Mouse (Mus musculus): ENCODE results near the gene Lrrfip1.
A peak's percentile ranks its signal among the peaks of the same experiment; 100 is the strongest.

The Lrrfip1 gene

GRCm38 (mm10) chr1:91053218-91054073, 54.9 kb downstream of the Lrrfip1 start:
- peak; percentile 44 to 50 for DNase-seq (ENCODE audit: low read depth in 1 of 2, low spot score in 2 of 2)

- no peak for DNase-seq (ENCODE audit: low read depth in 1 of 2, low spot score in 2 of 2)
Observed at GRCm38 (mm10) chr1:91054074-91054471, 55.5 kb downstream of the Lrrfip1 start.

GRCm38 (mm10) chr1:91054815-91055214, 56.3 kb downstream of the Lrrfip1 start:
- peak in 1 of 2 experiments; percentile 38 for DNase-seq (ENCODE audit: low read depth in 1 of 2, low spot score in 2 of 2)

GRCm38 (mm10) chr1:91055744-91056143, 57.2 kb downstream of the Lrrfip1 start:
- DNase-seq (ENCODE audit: low read depth in 1 of 2, low spot score in 2 of 2) = no peak

- peak; percentile 74 to 79 for DNase-seq (ENCODE audit: low read depth in 1 of 2, low spot score in 2 of 2)
Observed at GRCm38 (mm10) chr1:91056416-91056815, 57.9 kb downstream of the Lrrfip1 start.

- DNase-seq (ENCODE audit: low read depth in 1 of 2, low spot score in 2 of 2) = peak; percentile 45 to 56
Observed at GRCm38 (mm10) chr1:91057311-91058245, 59.0 kb downstream of the Lrrfip1 start.

GRCm38 (mm10) chr1:91058251-91058650, 59.7 kb downstream of the Lrrfip1 start:
- no peak for DNase-seq (ENCODE audit: low read depth in 1 of 2, low spot score in 2 of 2)

- no peak for DNase-seq (ENCODE audit: low read depth in 1 of 2, low spot score in 2 of 2)
Observed at GRCm38 (mm10) chr1:91059792-91060604, 61.5 kb downstream of the Lrrfip1 start.

GRCm38 (mm10) chr1:91061105-91061504, 62.6 kb downstream of the Lrrfip1 start:
- no peak for DNase-seq (ENCODE audit: low read depth in 1 of 2, low spot score in 2 of 2)

- DNase-seq (ENCODE audit: low read depth in 1 of 2, low spot score in 2 of 2) = peak in 1 of 2 experiments; percentile 43
Observed at GRCm38 (mm10) chr1:91062363-91062762, 63.8 kb downstream of the Lrrfip1 start.

GRCm38 (mm10) chr1:91064053-91064452, 65.5 kb downstream of the Lrrfip1 start:
- DNase-seq (ENCODE audit: low read depth in 1 of 2, low spot score in 2 of 2) = no peak

GRCm38 (mm10) chr1:91064903-91065525, 66.5 kb downstream of the Lrrfip1 start:
- DNase-seq (ENCODE audit: low read depth in 1 of 2, low spot score in 2 of 2) = peak in 1 of 2 experiments; percentile 59

GRCm38 (mm10) chr1:91066061-91066460, 67.5 kb downstream of the Lrrfip1 start:
- DNase-seq (ENCODE audit: low read depth in 1 of 2, low spot score in 2 of 2) = no peak

GRCm38 (mm10) chr1:91066599-91066998, 68.1 kb downstream of the Lrrfip1 start:
- DNase-seq (ENCODE audit: low read depth in 1 of 2, low spot score in 2 of 2) = no peak

GRCm38 (mm10) chr1:91067716-91068115, 69.2 kb downstream of the Lrrfip1 start:
- no peak for DNase-seq (ENCODE audit: low read depth in 1 of 2, low spot score in 2 of 2)

GRCm38 (mm10) chr1:91069575-91069974, 71.0 kb downstream of the Lrrfip1 start:
- no peak for DNase-seq (ENCODE audit: low read depth in 1 of 2, low spot score in 2 of 2)

- no peak for DNase-seq (ENCODE audit: low read depth in 1 of 2, low spot score in 2 of 2)
Observed at GRCm38 (mm10) chr1:91070547-91070946, 72.0 kb downstream of the Lrrfip1 start.

- DNase-seq (ENCODE audit: low read depth in 1 of 2, low spot score in 2 of 2) = no peak
Observed at GRCm38 (mm10) chr1:91071671-91072290, 73.2 kb downstream of the Lrrfip1 start.

GRCm38 (mm10) chr1:91076946-91077345, 78.4 kb downstream of the Lrrfip1 start:
- no peak for DNase-seq (ENCODE audit: low read depth in 1 of 2, low spot score in 2 of 2)

- no peak for DNase-seq (ENCODE audit: low read depth in 1 of 2, low spot score in 2 of 2)
Observed at GRCm38 (mm10) chr1:91077456-91077855, 78.9 kb downstream of the Lrrfip1 start.
